Mouse (Mus musculus) erythroblast, embryonic 14.5 days (primary cell): Measurements from ENCODE around the gene Dynlrb1.

Experiments
- GATA1 ChIP-seq: IDR thresholded peaks from 2 replicates; pipeline ENCODE4 v1.6.1; 2012; ENCODE audit warnings: low read length, inconsistent platforms, mixed read lengths
- TAL1 ChIP-seq: IDR thresholded peaks from 3 replicates; pipeline ENCODE4 v1.6.1; 2012; ENCODE audit warnings: low read length, inconsistent platforms, mixed read lengths

- TF ChIP-seq GATA1 (no peak), TAL1 (no peak)
Measured at GRCm38 (mm10) chr2:155265526-155265925, 29.2 kb downstream of the Dynlrb1 start.
